Mouse (Mus musculus) neural tube, embryonic 12.5 days (tissue): ENCODE data around the gene 4932429P05Rik. TPM values are rescaled to one million over a fixed set of nuclear protein-coding genes. Genes with fewer than 3 reads are reported as not detected.

ENCODE experiments used
- ATAC-seq: fragments of 200-750 bp; cut with Nextera tagmentation; 2 replicates; pipeline ENCODE4 v1.8.0; 2017; ENCODE audit warnings: low read depth, mild to moderate bottlenecking, moderate TSS enrichment, moderate library complexity; ENCODE audit not compliant: low FRiP score
- H3K27ac ChIP-seq: fragments of 300-500 bp; sonication (generic); 2 replicates; pipeline ENCODE4 v1.5.1; 2016
- H3K27me3 ChIP-seq: fragments of 300-500 bp; sonication (generic); replicated peaks from 2 replicates; pipeline ENCODE4 v1.6.1; 2016; ENCODE audit warnings: mild to moderate bottlenecking
- H3K36me3 ChIP-seq: fragments of 300-500 bp; sonication (generic); 2 replicates; pipeline ENCODE4 v1.6.1; 2016; ENCODE audit warnings: mild to moderate bottlenecking
- H3K4me1 ChIP-seq: fragments of 300-500 bp; sonication (generic); 2 replicates; pipeline ENCODE4 v1.6.1; 2016
- H3K4me2 ChIP-seq: fragments of 300-500 bp; sonication (generic); replicated peaks from 2 replicates; pipeline ENCODE4 v1.6.1; 2016; ENCODE audit warnings: mild to moderate bottlenecking
- H3K4me3 ChIP-seq: fragments of 300-500 bp; sonication (generic); 2 replicates; pipeline ENCODE4 v1.5.1; 2016
- H3K9ac ChIP-seq: fragments of 300-500 bp; sonication (generic); 2 replicates; pipeline ENCODE4 v1.6.1; 2016; ENCODE audit warnings: mild to moderate bottlenecking
- H3K9me3 ChIP-seq: fragments of 300-500 bp; sonication (generic); 2 replicates; pipeline ENCODE4 v1.6.1; 2016; ENCODE audit warnings: mild to moderate bottlenecking
- polyA plus RNA-seq: library from polyadenylated mRNA; unstranded; fragments of >200 nt; fragmentation: Nextera tagmentation; extraction: Ambion mirVana; gene quantifications from 2 replicates; pipeline ENCODE4 v1.2.1, GENCODE M21; 2016

4932429P05Rik gene
- polyA plus RNA-seq, result not detected in 2 replicates

DNA sequence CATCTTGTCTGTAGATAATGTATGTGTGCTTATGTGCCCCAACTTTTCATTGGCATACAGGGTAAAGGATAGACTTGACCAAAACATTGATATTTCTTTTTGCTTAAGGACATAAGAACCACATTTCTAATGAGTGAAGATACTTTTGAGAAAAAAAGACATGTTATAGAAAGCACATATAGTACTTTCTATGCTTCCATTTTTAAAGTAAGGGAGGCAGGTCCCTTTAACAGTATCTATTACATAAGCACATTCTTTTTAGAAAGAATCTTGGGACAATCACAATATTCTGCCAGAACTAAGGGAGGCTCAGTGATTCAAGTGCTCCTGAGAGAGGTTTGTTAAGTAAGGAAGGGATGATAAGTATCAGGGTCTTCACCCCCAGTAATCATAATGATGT is at the start of gene 4932429P05Rik:
Gene 4932429P05Rik, plus strand, starts transcription at position 301 of the 400 bp plus-strand sequence.
- Histone ChIP-seq H3K27ac (no peak within 1 kb of the TSS), H3K4me2 (no peak within 1 kb of the TSS)
- ATAC-seq, result no peak

More for the DNA sequence above, at the start of gene 4932429P05Rik:
- Histone ChIP-seq H3K9ac (no peak within 1 kb of the TSS), H3K9me3 (no peaks in the 10 kb centered on the region), H3K36me3 (no peaks in the 10 kb centered on the region), H3K4me3 (no peak within 1 kb of the TSS), H3K4me1 (no peaks in the 10 kb centered on the region), H3K27me3 (no peaks in the 10 kb centered on the region)

Other genes starting within 250 kb of the 4932429P05Rik start
- not detected in 2 replicates for gene 4930415L06Rik, start 180.6 kb downstream of the 4932429P05Rik start, polyA plus RNA-seq